Mouse (Mus musculus) heart, adult 2 months (tissue): ENCODE measurements around the gene Cdc42. TPM values are rescaled to one million over a fixed set of nuclear protein-coding genes. Genes with fewer than 3 reads are reported as not detected.
A peak's percentile ranks its signal among the peaks of the same experiment; 100 is the strongest.

Experiments used
- DNase-seq, 2 experiments: peaks; one replicate each; pipeline ENCODE4 v3.0.0; 2021
- H3K27ac ChIP-seq: fragments of 200-600 bp; 2 replicates; pipeline ENCODE4 v1.8.1; 2022
- H3K27me3 ChIP-seq: fragments of 200-500 bp; 2 replicates; pipeline ENCODE4 v1.6.1; 2012; ENCODE audit warnings: mild to moderate bottlenecking, low read length, inconsistent platforms, mixed read lengths; ENCODE audit not compliant: control insufficient read depth, insufficient read depth
- H3K36me3 ChIP-seq: fragments of 200-500 bp; 2 replicates; pipeline ENCODE4 v1.6.1; 2012; ENCODE audit warnings: low read length, inconsistent platforms; ENCODE audit not compliant: control insufficient read depth, insufficient read depth
- H3K4me1 ChIP-seq: fragments of 200-500 bp; 2 replicates; pipeline ENCODE4 v1.6.1; 2011; ENCODE audit warnings: low read length; ENCODE audit not compliant: control insufficient read depth, insufficient read depth
- H3K4me3 ChIP-seq: fragments of 200-600 bp; 2 replicates; pipeline ENCODE4 v1.8.1; 2022
- H3K79me2 ChIP-seq: fragments of 200-500 bp; replicated peaks from 2 replicates; pipeline ENCODE4 v1.6.1; 2012; ENCODE audit warnings: mild to moderate bottlenecking, inconsistent platforms, low read length, moderate library complexity, mixed read lengths; ENCODE audit not compliant: control insufficient read depth, insufficient read depth
- H3K9ac ChIP-seq: fragments of 200-500 bp; 2 replicates; pipeline ENCODE4 v1.6.1; 2012; ENCODE audit warnings: low read depth, mild to moderate bottlenecking, control low read depth, inconsistent platforms, low read length, mixed read lengths
- CTCF ChIP-seq: fragments of 200-600 bp; IDR thresholded peaks from 2 replicates; pipeline ENCODE4 v1.8.1; 2022; ENCODE audit warnings: antibody characterized with exemption, mild to moderate bottlenecking, moderate library complexity
- EP300 ChIP-seq: fragments of 200-500 bp; IDR thresholded peaks from 2 replicates; pipeline ENCODE4 v1.6.1; 2011; ENCODE audit warnings: low read depth, low read length, control low read depth; ENCODE audit not compliant: insufficient read depth
- POLR2A ChIP-seq: fragments of 200-500 bp; IDR thresholded peaks from 2 replicates; pipeline ENCODE4 v1.6.1; 2011; ENCODE audit warnings: mild to moderate bottlenecking, low read depth, low read length, control low read depth; ENCODE audit not compliant: insufficient read depth
- WGBS: fragments of 180-500 bp; shearing (Covaris S2); methylation state at CpG from one replicate; pipeline ENCODE4 v1.1.7; 2018; 5-methylcytosine and 5-hydroxymethylcytosine counted together
- intact Hi-C: fragments of 180-260 bp; cut with DNase I; formaldehyde crosslinking; loops from one replicate; pipeline ENCODE4 v1.15.1; 2025
- polyA plus RNA-seq: library from polyadenylated mRNA; depleted of rRNA; stranded (reverse); fragments of >200 nt; gene quantifications from 2 replicates; pipeline ENCODE4 v1.2.3, GENCODE M21; 2012
- total RNA-seq, 2 experiments: library from RNA; stranded (reverse); gene quantifications; 2 replicates each; pipeline ENCODE4 v1.2.3; 2021

Cdc42 gene
- total and polyA plus RNA-seq, 3 experiments: 68.4 to 137 (median 136) TPM

- no peak for DNase-seq
- intact Hi-C loops: no loop called here
- H3K9ac ChIP-seq: no peak overlapping the region
- H3K4me1 ChIP-seq: no peaks in the 10 kb centered on the region
- H3K27ac ChIP-seq: no peak overlapping the region
- H3K36me3 ChIP-seq: no peaks in the 10 kb centered on the region
- H3K27me3 ChIP-seq: no peaks in the 10 kb centered on the region
- no peak overlapping the region for H3K4me3 ChIP-seq
- no peaks in the 10 kb centered on the region for H3K79me2 ChIP-seq
- TF ChIP-seq CTCF (no peak), POLR2A (no peak)
- whole genome bisulfite sequencing: 82% methylated on average over 6 of the region's 6 CpGs
Observed at GRCm38 (mm10) chr4:137289701-137290100, 67.8 kb downstream of the Cdc42 start.

GRCm38 (mm10) chr4:137287818-137288217 lies 69.7 kb downstream of the Cdc42 start:
- Histone ChIP-seq H3K79me2 (no peaks in the 10 kb centered on the region), H3K4me1 (no peaks in the 10 kb centered on the region), H3K36me3 (no peaks in the 10 kb centered on the region), H3K9ac (no peak overlapping the region), H3K27ac (no peak overlapping the region), H3K4me3 (no peak overlapping the region), H3K27me3 (no peaks in the 10 kb centered on the region)
- peak; percentile 42 to 64 for DNase-seq
- TF ChIP-seq CTCF (peak; percentile 77), POLR2A (no peak), EP300 (no peak)
- WGBS: 14% methylated on average over 4 of the region's 4 CpGs
- intact Hi-C loops: loop anchor here (2.0 kb wide), 1 partner anchor 123 kb away; no protein-coding TSS in a partner anchor

GRCm38 (mm10) chr4:137287206-137287605 lies 70.3 kb downstream of the Cdc42 start:
- no peak for TF ChIP-seq CTCF
- Histone ChIP-seq H3K79me2 (no peaks in the 10 kb centered on the region), H3K36me3 (no peaks in the 10 kb centered on the region), H3K4me1 (no peaks in the 10 kb centered on the region), H3K4me3 (no peak overlapping the region), H3K27ac (no peak overlapping the region), H3K9ac (no peak overlapping the region), H3K27me3 (no peaks in the 10 kb centered on the region)
- WGBS: 68% methylated on average over 13 of the region's 13 CpGs
- no peak for DNase-seq
- intact Hi-C loops: loop anchor here (2.0 kb wide), 1 partner anchor 122 kb away; no protein-coding TSS in a partner anchor

- Histone ChIP-seq H3K27ac (no peak overlapping the region), H3K9ac (no peak overlapping the region), H3K36me3 (no peaks in the 10 kb centered on the region), H3K79me2 (no peaks in the 10 kb centered on the region), H3K4me3 (no peak overlapping the region), H3K4me1 (no peaks in the 10 kb centered on the region), H3K27me3 (no peaks in the 10 kb centered on the region)
- WGBS: 58% methylated on average over 8 of the region's 8 CpGs
- intact Hi-C loops: loop anchor here (2.0 kb wide), 1 partner anchor 122 kb away; no protein-coding TSS in a partner anchor
- no peak for DNase-seq
- TF ChIP-seq CTCF (no peak), EP300 (no peak), POLR2A (no peak)
Observed at GRCm38 (mm10) chr4:137286662-137286953, 70.9 kb downstream of the Cdc42 start.

- Histone ChIP-seq H3K27me3 (no peaks in the 10 kb centered on the region), H3K79me2 (no peaks in the 10 kb centered on the region), H3K4me1 (no peaks in the 10 kb centered on the region), H3K4me3 (no peak overlapping the region), H3K36me3 (no peaks in the 10 kb centered on the region), H3K9ac (no peak overlapping the region), H3K27ac (no peak overlapping the region)
- 82% methylated on average over 15 of the region's 15 CpGs for WGBS
- DNase-seq: no peak
- TF ChIP-seq POLR2A: no peak
- no peak for TF ChIP-seq EP300
- TF ChIP-seq CTCF: no peak
- intact Hi-C loops: loop anchor here (2.0 kb wide), 1 partner anchor 121 kb away; no protein-coding TSS in a partner anchor
Observed at GRCm38 (mm10) chr4:137285876-137286661, 71.5 kb downstream of the Cdc42 start.

- no peak overlapping the region for H3K4me3 ChIP-seq
- H3K27ac ChIP-seq: no peak overlapping the region
- no peak for DNase-seq
- TF ChIP-seq CTCF (no peak), POLR2A (no peak), EP300 (no peak)
- no peaks in the 10 kb centered on the region for H3K36me3 ChIP-seq
- no peaks in the 10 kb centered on the region for H3K79me2 ChIP-seq
- peaks cover 3% of the 10 kb centered on the region for H3K27me3 ChIP-seq
- intact Hi-C loops: no loop called here
- no peak overlapping the region for H3K9ac ChIP-seq
- H3K4me1 ChIP-seq: no peaks in the 10 kb centered on the region
- 19% methylated on average over 4 of the region's 4 CpGs for WGBS
Observed at GRCm38 (mm10) chr4:137283407-137283732, 74.2 kb downstream of the Cdc42 start.
